Mouse (Mus musculus) left cerebral cortex, adult 11 months (tissue): ENCODE data around the gene U2af2.

ENCODE experiments used
- DNase-seq: peaks from one replicate; pipeline ENCODE4 v3.0.0; 2022; ENCODE audit warnings: low spot score

U2af2 gene

GRCm38 (mm10) chr7:5112701-5113100 lies 50.8 kb downstream of the U2af2 start:
- no peak for DNase-seq

DNA sequence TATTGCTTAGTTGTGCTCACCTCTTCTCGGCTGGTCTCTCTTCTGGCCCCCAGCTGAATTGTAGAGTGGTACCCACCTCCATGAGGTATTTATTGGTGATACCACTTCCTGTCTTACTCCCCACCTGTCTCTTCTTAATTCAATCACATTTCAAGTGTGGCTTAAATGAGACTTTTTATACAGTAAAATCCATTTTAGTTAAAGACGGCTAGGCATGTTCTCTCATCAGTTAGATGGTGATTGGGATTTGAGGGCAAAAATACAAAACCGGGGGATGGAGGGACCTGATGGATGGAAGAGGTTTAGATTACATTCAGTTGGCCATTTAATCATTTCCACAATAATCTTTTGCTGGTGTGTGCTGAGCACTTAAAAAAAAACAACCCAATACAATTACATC lies 54.9 kb downstream of the U2af2 start, which contains the start of gene Rfpl4:
Gene Rfpl4, minus strand, starts transcription at position 101 of the 400 bp plus-strand sequence.
- DNase-seq = no peak

GRCm38 (mm10) chr7:5125078-5125477 lies 63.1 kb downstream of the U2af2 start:
- DNase-seq = no peak

- DNase-seq = peak; percentile 36
Measured at GRCm38 (mm10) chr7:5125549-5126406, 63.8 kb downstream of the U2af2 start, which contains the start of gene Rasl2-9. TSS of gene Rasl2-9 (minus strand) at chr7:5125950.
